Mouse (Mus musculus) liver, embryonic 16.5 days (tissue): ENCODE results near the gene Tuba1c. TPM values are rescaled to one million over a fixed set of nuclear protein-coding genes. Genes with fewer than 3 reads are reported as not detected.

Experiments
- ATAC-seq: fragments of 200-750 bp; cut with Nextera tagmentation; 2 replicates; pipeline ENCODE4 v1.8.0; 2017; ENCODE audit warnings: low read depth, mild to moderate bottlenecking, moderate number of reproducible peaks, moderate library complexity
- H3K27ac ChIP-seq: fragments of 300-500 bp; sonication (generic); 2 replicates; pipeline ENCODE4 v1.5.1; 2014; ENCODE audit warnings: mild to moderate bottlenecking, low read length
- H3K27me3 ChIP-seq: fragments of 300-500 bp; sonication (generic); 2 replicates; pipeline ENCODE4 v1.6.1; 2014; ENCODE audit warnings: low read depth, low read length, mixed read lengths; ENCODE audit not compliant: control insufficient read depth, insufficient read depth
- H3K36me3 ChIP-seq: fragments of 300-500 bp; sonication (generic); 2 replicates; pipeline ENCODE4 v1.6.1; 2014; ENCODE audit warnings: mild to moderate bottlenecking; ENCODE audit not compliant: control insufficient read depth, insufficient read depth
- H3K4me1 ChIP-seq: fragments of 300-500 bp; sonication (generic); 2 replicates; pipeline ENCODE4 v1.6.1; 2014; ENCODE audit warnings: low read depth, low read length, mixed read lengths; ENCODE audit not compliant: control insufficient read depth
- H3K4me2 ChIP-seq: fragments of 300-500 bp; sonication (generic); 2 replicates; pipeline ENCODE4 v1.6.1; 2014; ENCODE audit warnings: low read depth, low read length, mixed read lengths
- H3K4me3 ChIP-seq: fragments of 300-500 bp; sonication (generic); 2 replicates; pipeline ENCODE4 v1.5.1; 2014; ENCODE audit warnings: low read depth, mild to moderate bottlenecking, low read length
- H3K9ac ChIP-seq: fragments of 300-500 bp; sonication (generic); 2 replicates; pipeline ENCODE4 v1.6.1; 2014; ENCODE audit warnings: low read depth, low read length
- H3K9me3 ChIP-seq: fragments of 300-500 bp; sonication (generic); replicated peaks from 2 replicates; pipeline ENCODE4 v1.6.1; 2016; ENCODE audit warnings: low read length; ENCODE audit not compliant: control insufficient read depth
- WGBS: fragments of 180-500 bp; shearing (Covaris S2); extraction: QIAGEN DNeasy Blood & Tissue Kit; methylation state at CpG from one replicate; pipeline ENCODE4 v1.1.7; 2014; ENCODE audit not compliant: insufficient replicate concordance; 5-methylcytosine and 5-hydroxymethylcytosine counted together
- polyA plus RNA-seq: library from polyadenylated mRNA; unstranded; fragments of >200 nt; fragmentation: Nextera tagmentation; extraction: Ambion mirVana; gene quantifications from 2 replicates; pipeline ENCODE4 v1.2.1, GENCODE M21; 2015

The Tuba1c gene
- polyA plus RNA-seq, 1 experiment from 2014 or later, result 260 TPM

DNA sequence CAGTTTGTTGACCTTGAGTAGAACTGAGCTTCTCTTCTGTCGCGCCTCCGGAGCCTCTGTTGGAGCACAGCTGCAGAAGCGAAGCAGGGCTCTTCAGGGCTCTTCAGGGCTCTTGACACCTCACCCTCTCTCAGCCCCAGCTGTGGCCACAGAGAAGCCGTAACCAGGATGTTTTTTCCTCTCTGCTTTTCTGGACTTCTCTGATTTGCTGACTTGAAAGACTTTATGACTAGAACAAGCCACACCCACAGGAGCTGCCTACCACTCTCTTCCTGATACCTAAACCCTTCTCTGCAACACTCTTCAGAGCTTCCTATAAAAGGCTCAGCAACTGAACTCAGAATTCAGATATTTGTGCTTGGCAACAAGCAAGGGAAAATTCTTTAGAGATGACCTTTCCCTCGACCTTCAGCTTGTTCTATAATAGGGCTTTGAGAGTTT is 20.9 kb upstream of the Tuba1c start:
- H3K4me3 ChIP-seq, result no peak overlapping the region
- H3K27ac ChIP-seq, result no peak overlapping the region
- no peaks in the 10 kb centered on the region for H3K36me3 ChIP-seq
- H3K27me3 ChIP-seq, result no peaks in the 10 kb centered on the region
- H3K4me2 ChIP-seq, result no peak overlapping the region
- H3K9me3 ChIP-seq, result no peaks in the 10 kb centered on the region
- no peaks in the 10 kb centered on the region for H3K4me1 ChIP-seq
- no peak for ATAC-seq
- H3K9ac ChIP-seq, result no peak overlapping the region
- WGBS, result 19% methylated on average over 6 of the region's 6 CpGs

GRCm38 (mm10) chr15:99010896-99011295 is 18.8 kb upstream of the Tuba1c start:
- ATAC-seq, result no peak
- no peak overlapping the region for H3K27ac ChIP-seq
- H3K9ac ChIP-seq, result no peak overlapping the region
- H3K9me3 ChIP-seq, result no peaks in the 10 kb centered on the region
- no peaks in the 10 kb centered on the region for H3K36me3 ChIP-seq
- H3K27me3 ChIP-seq, result no peaks in the 10 kb centered on the region
- H3K4me3 ChIP-seq, result no peak overlapping the region
- no peaks in the 10 kb centered on the region for H3K4me1 ChIP-seq
- H3K4me2 ChIP-seq, result no peak overlapping the region
- 79% methylated on average over 2 of the region's 2 CpGs for WGBS

- ATAC-seq, result no peak
- Histone ChIP-seq H3K36me3 (no peaks in the 10 kb centered on the region), H3K27ac (no peak overlapping the region), H3K4me2 (no peak overlapping the region), H3K27me3 (no peaks in the 10 kb centered on the region), H3K4me3 (no peak overlapping the region), H3K9ac (no peak overlapping the region), H3K4me1 (no peaks in the 10 kb centered on the region), H3K9me3 (no peaks in the 10 kb centered on the region)
- 55% methylated on average over 3 of the region's 3 CpGs for WGBS
Observed at GRCm38 (mm10) chr15:99011946-99012345, 17.7 kb upstream of the Tuba1c start.

DNA sequence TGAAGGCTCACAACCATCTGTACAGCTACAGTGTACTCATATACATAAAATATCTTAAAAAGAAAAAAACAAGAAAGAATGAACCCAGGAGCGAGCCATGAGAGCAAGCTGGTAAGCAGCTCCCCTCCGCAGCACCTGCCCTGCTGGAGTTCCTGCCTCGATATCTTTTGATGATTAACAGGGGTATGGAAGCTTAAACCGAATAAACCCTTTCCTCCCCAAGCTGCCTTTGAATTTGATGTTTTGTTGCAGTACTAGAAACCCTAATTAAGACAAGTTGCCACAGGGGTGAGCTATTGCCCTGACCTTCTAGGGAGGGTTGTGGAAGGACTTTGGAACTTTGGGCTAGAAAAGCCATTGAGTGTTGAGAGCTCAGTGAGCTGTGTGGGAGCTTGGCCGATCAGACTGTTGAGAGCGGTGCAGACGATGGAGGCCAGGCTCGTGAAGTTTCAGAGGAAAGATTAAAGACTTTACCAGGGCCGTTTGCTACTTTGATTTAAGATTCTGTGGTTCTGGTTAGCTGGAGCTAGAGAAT is 15.1 kb upstream of the Tuba1c start:
- no peak overlapping the region for H3K4me3 ChIP-seq
- H3K9me3 ChIP-seq, result no peaks in the 10 kb centered on the region
- H3K27ac ChIP-seq, result no peak overlapping the region
- H3K9ac ChIP-seq, result no peak overlapping the region
- peak; percentile 54; the same call in 1 of the 2 replicates for ATAC-seq
- H3K4me2 ChIP-seq, result no peak overlapping the region
- H3K27me3 ChIP-seq, result no peaks in the 10 kb centered on the region
- no peaks in the 10 kb centered on the region for H3K36me3 ChIP-seq
- H3K4me1 ChIP-seq, result no peaks in the 10 kb centered on the region; the same call in 1 of the 2 replicates
- 47% methylated on average over 9 of the region's 9 CpGs for WGBS

DNA sequence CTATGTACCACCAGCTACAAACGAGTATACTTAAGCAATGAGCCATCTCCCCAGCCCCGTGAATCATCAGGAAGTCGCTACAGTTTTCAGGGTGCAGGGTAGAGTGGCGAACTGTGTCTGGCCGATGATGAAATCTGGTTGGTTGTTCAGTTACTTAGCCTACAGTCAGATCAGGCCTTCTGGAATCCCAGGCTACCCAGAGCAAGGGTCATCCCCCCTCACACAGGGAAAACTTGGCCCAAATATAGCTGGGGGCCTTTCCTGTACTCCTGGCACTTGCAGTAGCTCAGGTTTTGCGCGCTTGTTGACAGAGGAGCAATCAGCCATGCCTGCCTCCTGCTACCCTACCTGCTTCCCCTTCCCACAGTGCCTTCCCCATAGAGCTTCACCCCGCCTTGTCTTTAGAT is 12.3 kb upstream of the Tuba1c start:
- peak; percentile 65 for ATAC-seq
- 48% methylated on average over 8 of the region's 8 CpGs for WGBS
- H3K27me3 ChIP-seq, result no peaks in the 10 kb centered on the region
- no peaks in the 10 kb centered on the region; the same call in 1 of the 2 replicates for H3K4me1 ChIP-seq
- no peak overlapping the region for H3K4me3 ChIP-seq
- H3K9me3 ChIP-seq, result no peaks in the 10 kb centered on the region; the same call in 1 of the 2 replicates
- H3K9ac ChIP-seq, result no peak overlapping the region
- peak overlapping the region; percentile 19; the same call in 1 of the 2 replicates for H3K27ac ChIP-seq
- no peak overlapping the region for H3K4me2 ChIP-seq
- no peaks in the 10 kb centered on the region for H3K36me3 ChIP-seq

- no peaks in the 10 kb centered on the region; the same call in 1 of the 2 replicates for H3K9me3 ChIP-seq
- no peaks in the 10 kb centered on the region for H3K36me3 ChIP-seq
- no peaks in the 10 kb centered on the region; the same call in 1 of the 2 replicates for H3K4me1 ChIP-seq
- no peaks in the 10 kb centered on the region for H3K27me3 ChIP-seq
- H3K4me3 ChIP-seq, result no peak overlapping the region
- 75% methylated on average over 9 of the region's 9 CpGs for WGBS
- H3K9ac ChIP-seq, result no peak overlapping the region
- no peak overlapping the region; the same call in 1 of the 2 replicates for H3K27ac ChIP-seq
- H3K4me2 ChIP-seq, result no peak overlapping the region
- no peak for ATAC-seq
Observed at GRCm38 (mm10) chr15:99017986-99018385, 11.7 kb upstream of the Tuba1c start.

DNA sequence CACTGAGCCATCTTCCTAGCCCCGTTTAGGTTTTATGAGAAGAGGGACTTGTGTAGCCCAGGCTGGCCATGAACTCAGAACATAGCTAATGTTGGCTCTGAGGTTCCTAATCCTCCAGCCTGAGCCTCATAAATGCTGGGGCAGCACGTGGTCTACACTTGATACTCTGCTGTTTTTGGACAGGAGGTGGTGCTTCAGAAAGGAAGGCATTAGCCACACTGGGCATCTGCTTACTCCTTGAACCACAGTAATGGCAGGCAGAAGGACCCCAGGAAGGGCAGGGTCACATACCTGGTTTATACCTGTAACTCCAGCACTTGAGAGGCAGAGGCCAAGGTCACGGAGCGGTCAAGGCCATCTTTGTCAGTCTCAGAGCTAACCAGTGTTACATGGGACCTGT is 11.1 kb upstream of the Tuba1c start:
- no peaks in the 10 kb centered on the region; the same call in 1 of the 2 replicates for H3K9me3 ChIP-seq
- H3K36me3 ChIP-seq, result no peaks in the 10 kb centered on the region
- ATAC-seq, result no peak
- no peak overlapping the region for H3K4me2 ChIP-seq
- WGBS, result 69% methylated on average over 4 of the region's 4 CpGs
- H3K27ac ChIP-seq, result no peak overlapping the region
- no peaks in the 10 kb centered on the region; the same call in 1 of the 2 replicates for H3K4me1 ChIP-seq
- no peak overlapping the region for H3K9ac ChIP-seq
- H3K27me3 ChIP-seq, result no peaks in the 10 kb centered on the region
- no peak overlapping the region for H3K4me3 ChIP-seq

DNA sequence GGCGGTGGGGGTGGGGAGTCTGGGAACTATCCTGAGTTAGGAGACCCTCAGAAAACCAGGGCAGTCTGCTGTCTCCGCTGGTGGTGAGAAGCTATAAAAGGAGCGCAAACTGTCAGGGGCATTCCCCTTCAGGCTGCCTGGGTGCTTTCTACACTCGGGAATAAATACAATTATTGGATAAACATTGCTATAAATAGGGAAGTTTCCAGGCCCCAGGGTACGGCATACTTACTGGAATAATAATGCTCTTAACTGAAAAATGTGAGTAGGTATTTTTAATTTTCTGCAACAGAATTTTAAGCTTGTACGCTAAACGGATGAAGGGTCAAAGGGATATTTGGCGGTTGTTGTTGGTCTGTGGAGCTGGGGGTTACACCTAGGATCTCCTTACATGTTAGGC is 10.3 kb upstream of the Tuba1c start:
- Histone ChIP-seq H3K4me2 (no peak overlapping the region), H3K36me3 (no peaks in the 10 kb centered on the region), H3K4me3 (no peak overlapping the region), H3K4me1 (no peaks in the 10 kb centered on the region; the same call in 1 of the 2 replicates), H3K27ac (no peak overlapping the region), H3K9me3 (no peaks in the 10 kb centered on the region; the same call in 1 of the 2 replicates), H3K27me3 (no peaks in the 10 kb centered on the region), H3K9ac (no peak overlapping the region)
- 59% methylated on average over 8 of the region's 8 CpGs for WGBS
- ATAC-seq, result no peak

DNA sequence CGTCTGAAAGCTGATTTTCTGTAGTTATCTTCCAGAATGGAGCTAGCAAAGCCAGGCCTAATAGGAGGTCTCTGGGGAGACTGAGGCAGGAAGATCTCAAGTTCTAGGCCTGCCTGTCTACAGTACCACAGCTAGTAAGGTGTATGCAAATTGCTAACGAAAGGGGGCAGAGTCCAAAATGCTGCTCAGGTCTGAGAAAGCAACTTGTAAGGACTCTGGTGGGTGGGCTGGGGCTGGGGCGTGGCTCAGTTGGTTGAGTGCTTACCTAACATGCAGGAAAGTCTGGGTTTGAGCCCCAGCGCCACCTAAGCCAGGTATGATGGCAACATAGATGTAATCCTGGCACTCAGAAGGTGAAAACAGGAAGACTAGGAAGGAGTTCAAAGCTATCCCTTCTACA is 9.5 kb upstream of the Tuba1c start:
- Histone ChIP-seq H3K27me3 (no peaks in the 10 kb centered on the region), H3K4me2 (no peak overlapping the region), H3K27ac (no peak overlapping the region), H3K9me3 (no peaks in the 10 kb centered on the region; the same call in 1 of the 2 replicates), H3K36me3 (no peaks in the 10 kb centered on the region), H3K4me1 (peaks cover 3% of the 10 kb centered on the region; the same call in 1 of the 2 replicates), H3K9ac (no peak overlapping the region), H3K4me3 (no peak overlapping the region)
- ATAC-seq, result no peak
- WGBS, result 60% methylated on average over 4 of the region's 4 CpGs
